Mouse (Mus musculus) ES-Bruce4 (cell line): ENCODE measurements at regions not wholly inside any gene's neighbourhood (a gene's known extent, or its start where the extent isn't known, plus 50 kb on each side); places are given as distances from the start of the nearest gene placed in this dataset.

Experiments
- CTCF ChIP-seq: IDR thresholded peaks from one replicate; pipeline ENCODE4 v1.8.1; 2011; ENCODE audit warnings: low read depth, low read length
- POLR2A ChIP-seq: IDR thresholded peaks from one replicate; pipeline ENCODE4 v1.8.1; 2011; ENCODE audit warnings: low read length; ENCODE audit not compliant: insufficient read depth

DNA sequence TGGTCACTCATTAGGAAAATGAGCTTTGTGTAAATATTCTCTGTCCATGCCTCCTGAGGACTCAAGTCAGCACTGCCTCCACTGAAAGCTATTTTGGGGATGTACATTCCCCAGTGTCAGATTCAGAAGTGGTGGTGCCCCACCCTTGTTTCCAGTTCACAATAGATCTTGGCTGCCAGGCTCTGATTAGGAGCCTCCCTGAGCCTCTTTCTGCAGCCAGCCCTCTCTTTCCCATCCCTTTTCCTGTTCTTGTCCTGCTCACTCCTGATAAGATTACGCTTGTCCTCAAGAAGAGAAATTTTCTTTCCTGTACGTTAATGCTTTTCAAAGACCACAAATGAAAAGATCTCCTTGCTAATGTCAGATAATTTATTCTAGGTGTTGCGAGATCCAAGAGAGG, 465.2 kb downstream of the Ets1 start:
- TF ChIP-seq POLR2A (no peak), CTCF (no peak)
